Mouse (Mus musculus) forebrain, embryonic 13.5 days (tissue): Measurements from ENCODE around the gene Rdx. TPM values are rescaled to one million over a fixed set of nuclear protein-coding genes. Genes with fewer than 3 reads are reported as not detected.
"Not testable (repeated sequence)": the region's sequence is repeated elsewhere in the genome, so short reads cannot be mapped to it uniquely, and the experiment has no call there.

ENCODE experiments used
- ATAC-seq: fragments of 200-750 bp; cut with Nextera tagmentation; 2 replicates; pipeline ENCODE4 v1.8.0; 2017
- H3K27ac ChIP-seq: fragments of 300-500 bp; sonication (generic); 2 replicates; pipeline ENCODE4 v1.5.1; 2015; ENCODE audit warnings: inconsistent platforms, mild to moderate bottlenecking, moderate library complexity
- H3K27me3 ChIP-seq: fragments of 300-500 bp; sonication (generic); 2 replicates; pipeline ENCODE4 v1.6.1; 2015; ENCODE audit warnings: mild to moderate bottlenecking, inconsistent platforms
- H3K36me3 ChIP-seq: fragments of 300-500 bp; sonication (generic); 2 replicates; pipeline ENCODE4 v1.6.1; 2015; ENCODE audit warnings: mild to moderate bottlenecking, inconsistent platforms; ENCODE audit not compliant: poor library complexity, severe bottlenecking
- H3K4me1 ChIP-seq: fragments of 300-500 bp; sonication (generic); 2 replicates; pipeline ENCODE4 v1.6.1; 2015; ENCODE audit warnings: inconsistent platforms
- H3K4me2 ChIP-seq: fragments of 300-500 bp; sonication (generic); 2 replicates; pipeline ENCODE4 v1.6.1; 2015; ENCODE audit warnings: inconsistent platforms, mild to moderate bottlenecking, moderate library complexity
- H3K4me3 ChIP-seq: fragments of 300-500 bp; sonication (generic); 2 replicates; pipeline ENCODE4 v1.5.1; 2015; ENCODE audit warnings: mild to moderate bottlenecking, inconsistent platforms
- H3K9ac ChIP-seq: fragments of 300-500 bp; sonication (generic); 2 replicates; pipeline ENCODE4 v1.6.1; 2015; ENCODE audit warnings: mild to moderate bottlenecking, inconsistent platforms
- H3K9me3 ChIP-seq: fragments of 300-500 bp; sonication (generic); replicated peaks from 2 replicates; pipeline ENCODE4 v1.6.1; 2016; ENCODE audit warnings: inconsistent platforms
- WGBS: fragments of 180-500 bp; shearing (Covaris S2); methylation state at CpG from one replicate; pipeline ENCODE4 v1.1.7; 2015; 5-methylcytosine and 5-hydroxymethylcytosine counted together
- polyA plus RNA-seq: library from polyadenylated mRNA; unstranded; fragments of >200 nt; fragmentation: Nextera tagmentation; extraction: Ambion mirVana; gene quantifications from 2 replicates; pipeline ENCODE4 v1.2.1, GENCODE M21; 2015

Rdx gene
- polyA plus RNA-seq, 1 experiment from 2014 or later, result 148 TPM

DNA sequence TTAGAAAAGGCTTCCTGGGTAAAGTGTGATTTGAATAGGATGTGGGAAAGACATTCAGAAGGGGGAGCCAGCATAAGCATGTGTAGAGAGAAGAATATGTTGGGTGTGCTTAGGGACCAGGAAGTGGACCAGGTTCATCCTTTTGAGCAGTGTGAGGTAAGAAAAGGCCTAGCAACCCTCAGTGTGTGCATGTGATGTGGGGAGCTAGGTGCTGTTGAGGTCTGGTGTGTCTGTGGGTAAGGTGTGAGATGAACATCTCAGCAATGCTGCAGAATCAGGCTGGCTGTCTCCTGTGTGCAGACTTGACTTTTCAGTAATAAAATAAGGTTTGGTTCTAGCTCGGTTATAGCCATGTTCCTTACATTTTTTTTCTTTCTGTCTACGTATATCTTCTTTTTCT, 23.1 kb downstream of the Rdx start:
- Histone ChIP-seq H3K9ac (no peak overlapping the region), H3K4me1 (no peaks in the 10 kb centered on the region), H3K4me3 (no peak overlapping the region), H3K4me2 (no peak overlapping the region), H3K9me3 (no peaks in the 10 kb centered on the region), H3K27me3 (no peaks in the 10 kb centered on the region), H3K36me3 (peaks cover 72% of the 10 kb centered on the region), H3K27ac (no peak overlapping the region)
- no peak for ATAC-seq
- 94% methylated on average over 2 of the region's 2 CpGs for WGBS

DNA sequence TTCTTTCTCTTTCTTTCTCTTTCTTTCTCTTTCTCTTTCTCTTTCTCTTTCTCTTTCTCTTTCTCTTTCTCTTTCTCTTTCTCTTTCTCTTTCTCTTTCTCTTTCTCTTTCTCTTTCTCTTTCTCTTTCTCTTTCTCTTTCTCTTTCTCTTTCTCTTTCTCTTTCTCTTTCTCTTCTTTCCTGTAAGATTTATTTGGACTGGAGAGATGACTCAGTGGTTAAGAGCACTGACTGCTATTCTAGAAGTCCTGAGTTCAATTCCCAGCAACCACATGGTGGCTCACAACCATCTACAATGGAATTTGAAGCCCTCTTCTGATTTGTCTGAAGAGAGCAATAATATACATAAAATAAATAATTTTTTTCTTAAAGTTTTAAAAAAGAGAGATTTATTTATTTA, 24.4 kb downstream of the Rdx start:
- H3K27me3 ChIP-seq, H3K9me3 ChIP-seq, H3K4me3 ChIP-seq, H3K4me1 ChIP-seq, ATAC-seq, H3K27ac ChIP-seq, H3K9ac ChIP-seq, H3K4me2 ChIP-seq: not testable (repeated sequence)
- peaks cover 66% of the 10 kb centered on the region for H3K36me3 ChIP-seq

DNA sequence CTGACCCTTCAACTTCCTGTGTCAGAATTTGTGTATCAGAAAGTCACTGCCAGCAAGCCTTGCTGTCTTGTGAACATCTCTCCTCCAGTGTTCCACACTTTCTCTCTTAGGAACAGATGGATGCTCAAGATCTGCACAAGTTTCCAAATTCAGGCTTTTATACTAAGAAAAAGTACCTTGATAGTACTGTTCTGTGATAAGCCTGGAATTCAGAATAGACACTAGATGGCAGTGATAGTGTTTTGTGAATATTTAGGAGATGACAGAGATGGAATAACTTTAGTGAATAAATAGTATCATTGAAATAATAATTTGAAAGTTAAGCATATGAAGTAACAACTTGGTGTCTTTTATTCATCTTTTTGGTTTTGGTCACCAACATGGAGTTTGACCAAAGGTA, 25.2 kb downstream of the Rdx start:
- H3K9me3 ChIP-seq, result no peaks in the 10 kb centered on the region
- peaks cover 70% of the 10 kb centered on the region for H3K36me3 ChIP-seq
- no peaks in the 10 kb centered on the region for H3K27me3 ChIP-seq
- no peak overlapping the region for H3K4me3 ChIP-seq
- H3K9ac ChIP-seq, result no peak overlapping the region
- no peak overlapping the region for H3K27ac ChIP-seq
- no peak for ATAC-seq
- no peak overlapping the region for H3K4me2 ChIP-seq
- H3K4me1 ChIP-seq, result no peaks in the 10 kb centered on the region

DNA sequence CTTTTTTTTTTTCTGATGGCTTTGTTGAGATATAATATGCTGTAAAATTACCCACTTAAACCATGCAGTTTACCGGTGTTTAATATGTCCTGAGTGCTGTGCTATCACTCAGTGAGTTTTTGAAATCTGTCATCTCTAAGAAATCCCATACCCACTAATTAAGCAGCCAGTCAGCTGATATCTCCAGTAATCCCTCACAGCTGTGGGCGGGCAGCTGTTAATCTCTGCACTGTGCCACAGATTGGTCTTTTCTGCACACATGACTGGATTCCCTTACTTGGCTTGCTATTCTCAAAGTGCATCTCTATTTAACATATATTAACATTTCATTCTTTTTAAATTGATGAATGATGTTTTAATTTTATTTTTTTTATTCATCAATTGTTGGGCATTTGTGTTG, 29.1 kb downstream of the Rdx start:
- Histone ChIP-seq H3K4me2 (no peak overlapping the region), H3K27me3 (no peaks in the 10 kb centered on the region), H3K27ac (no peak overlapping the region), H3K36me3 (peaks cover 68% of the 10 kb centered on the region), H3K4me3 (no peak overlapping the region), H3K9ac (no peak overlapping the region), H3K9me3 (no peaks in the 10 kb centered on the region), H3K4me1 (no peaks in the 10 kb centered on the region)
- ATAC-seq, result no peak
- 82% methylated on average over 2 of the region's 2 CpGs for WGBS

DNA sequence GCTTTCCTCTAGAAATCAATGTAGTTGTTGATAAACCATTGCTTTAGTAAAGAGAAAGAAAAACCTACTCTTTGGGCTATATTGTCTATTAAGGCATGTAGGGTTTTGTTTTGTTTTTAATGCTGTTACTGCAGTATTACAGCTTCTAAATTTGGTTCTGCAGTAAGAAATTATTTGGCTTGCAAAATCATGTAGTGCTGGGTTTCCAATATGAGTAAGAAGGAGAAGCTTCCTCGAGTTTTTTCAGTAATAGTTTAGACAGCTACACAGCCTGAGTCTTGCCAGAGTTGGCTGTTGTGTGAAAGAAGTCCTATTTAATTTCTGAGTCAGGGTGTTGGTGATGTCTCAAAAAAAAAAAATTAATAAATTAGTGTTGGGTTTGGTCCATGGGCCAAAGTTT, 30.7 kb downstream of the Rdx start:
- Histone ChIP-seq H3K36me3 (peaks cover 68% of the 10 kb centered on the region), H3K4me3 (no peak overlapping the region), H3K27me3 (no peaks in the 10 kb centered on the region), H3K9ac (no peak overlapping the region), H3K27ac (no peak overlapping the region), H3K4me2 (no peak overlapping the region), H3K4me1 (no peaks in the 10 kb centered on the region), H3K9me3 (no peaks in the 10 kb centered on the region)
- 90% methylated on average over 1 of the region's 1 CpGs for WGBS
- ATAC-seq, result no peak

DNA sequence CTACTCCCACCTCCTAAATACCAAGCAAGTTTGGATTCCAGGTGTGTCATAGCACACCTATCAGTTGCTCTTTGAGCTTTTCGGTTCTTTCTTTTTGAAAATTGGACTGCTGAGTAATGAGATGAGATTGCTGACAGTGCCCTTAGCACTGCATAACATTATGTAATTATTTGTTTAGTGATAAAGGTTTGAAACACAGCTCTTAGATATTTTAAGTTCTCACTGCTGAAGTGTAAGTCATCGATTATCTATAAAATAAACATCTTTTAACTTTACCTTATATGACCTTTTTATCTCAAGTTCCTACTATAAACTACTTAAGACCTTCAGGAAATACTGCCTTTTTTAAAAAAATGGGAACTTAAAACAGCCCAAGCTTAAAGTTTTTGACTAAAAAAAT, 35.0 kb downstream of the Rdx start:
- Histone ChIP-seq H3K9me3 (no peaks in the 10 kb centered on the region), H3K9ac (no peak overlapping the region), H3K27ac (no peak overlapping the region), H3K4me2 (no peak overlapping the region), H3K27me3 (no peaks in the 10 kb centered on the region), H3K36me3 (peaks cover 70% of the 10 kb centered on the region), H3K4me1 (no peaks in the 10 kb centered on the region), H3K4me3 (no peak overlapping the region)
- WGBS, result 94% methylated on average over 2 of the region's 2 CpGs
- ATAC-seq, result no peak

DNA sequence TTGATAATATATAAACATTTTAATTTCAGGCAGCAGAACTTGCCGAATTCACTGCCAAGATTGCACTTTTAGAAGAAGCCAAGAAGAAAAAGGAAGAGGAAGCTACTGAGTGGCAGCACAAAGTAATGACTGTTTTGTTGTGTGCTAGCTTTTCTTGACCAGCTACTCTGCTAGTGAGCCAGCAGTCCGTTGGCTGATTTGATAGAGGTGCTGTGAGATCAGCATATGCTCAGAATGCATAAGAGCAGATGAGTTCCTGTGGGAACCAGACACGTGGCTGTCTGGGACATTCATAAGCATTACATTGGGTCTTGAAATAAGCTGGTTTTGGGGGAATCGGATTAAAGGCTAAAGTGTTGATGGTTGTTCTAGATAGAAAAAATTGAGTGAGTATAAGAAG, 35.4 kb downstream of the Rdx start:
- H3K4me2 ChIP-seq, result no peak overlapping the region
- H3K27me3 ChIP-seq, result no peaks in the 10 kb centered on the region
- H3K9ac ChIP-seq, result no peak overlapping the region
- ATAC-seq, result no peak
- no peaks in the 10 kb centered on the region for H3K4me1 ChIP-seq
- peaks cover 71% of the 10 kb centered on the region for H3K36me3 ChIP-seq
- H3K4me3 ChIP-seq, result no peak overlapping the region
- H3K9me3 ChIP-seq, result no peaks in the 10 kb centered on the region
- no peak overlapping the region for H3K27ac ChIP-seq
- 93% methylated on average over 4 of the region's 4 CpGs for WGBS

DNA sequence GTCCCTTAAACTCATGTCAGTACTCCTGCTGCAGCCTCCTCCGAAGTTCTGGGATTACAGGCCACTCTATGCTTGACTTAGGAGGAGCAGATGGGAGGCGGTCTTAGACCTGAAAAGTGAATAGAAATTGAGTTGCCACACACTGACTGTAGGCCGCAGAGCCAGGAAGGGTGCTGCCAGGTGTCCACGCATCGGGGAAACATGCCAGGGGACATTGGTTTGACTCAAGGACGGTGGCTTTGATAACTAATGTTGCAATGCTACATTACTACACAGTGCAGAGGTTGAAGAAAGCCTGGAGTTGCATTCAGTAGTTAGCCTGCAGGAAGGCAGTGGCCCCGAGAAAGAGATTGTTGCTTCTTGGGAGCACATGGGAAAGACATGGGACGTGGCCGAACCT, 44.8 kb downstream of the Rdx start:
- Histone ChIP-seq H3K4me1 (no peaks in the 10 kb centered on the region), H3K27ac (no peak overlapping the region), H3K27me3 (no peaks in the 10 kb centered on the region), H3K36me3 (peaks cover 29% of the 10 kb centered on the region), H3K9me3 (no peaks in the 10 kb centered on the region), H3K4me2 (no peak overlapping the region), H3K9ac (no peak overlapping the region), H3K4me3 (no peak overlapping the region)
- 92% methylated on average over 9 of the region's 9 CpGs for WGBS
- no peak for ATAC-seq

DNA sequence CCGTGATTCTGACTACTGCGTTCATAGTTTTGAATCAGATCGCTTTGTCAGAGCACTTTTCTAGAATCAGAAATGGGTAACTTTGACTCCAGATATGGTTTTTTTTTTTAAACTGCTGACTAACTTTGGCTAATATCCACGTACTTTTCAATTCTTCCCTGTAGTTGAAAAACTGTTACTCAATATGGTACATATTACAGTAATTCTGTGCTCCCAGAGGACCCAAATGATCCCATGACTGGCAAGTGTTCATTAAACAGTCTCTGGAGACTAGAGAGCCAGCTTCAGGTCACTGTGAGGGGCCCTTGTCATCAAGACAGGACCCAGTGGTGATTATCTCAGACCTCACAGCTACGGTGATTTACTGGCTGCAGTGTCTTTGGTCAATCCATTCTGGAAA, 45.3 kb downstream of the Rdx start:
- no peak for ATAC-seq
- Histone ChIP-seq H3K4me1 (no peaks in the 10 kb centered on the region), H3K9me3 (no peaks in the 10 kb centered on the region), H3K27ac (no peak overlapping the region), H3K4me2 (no peak overlapping the region), H3K27me3 (no peaks in the 10 kb centered on the region), H3K9ac (no peak overlapping the region), H3K36me3 (peaks cover 23% of the 10 kb centered on the region), H3K4me3 (no peak overlapping the region)
- WGBS, result 93% methylated on average over 5 of the region's 5 CpGs

DNA sequence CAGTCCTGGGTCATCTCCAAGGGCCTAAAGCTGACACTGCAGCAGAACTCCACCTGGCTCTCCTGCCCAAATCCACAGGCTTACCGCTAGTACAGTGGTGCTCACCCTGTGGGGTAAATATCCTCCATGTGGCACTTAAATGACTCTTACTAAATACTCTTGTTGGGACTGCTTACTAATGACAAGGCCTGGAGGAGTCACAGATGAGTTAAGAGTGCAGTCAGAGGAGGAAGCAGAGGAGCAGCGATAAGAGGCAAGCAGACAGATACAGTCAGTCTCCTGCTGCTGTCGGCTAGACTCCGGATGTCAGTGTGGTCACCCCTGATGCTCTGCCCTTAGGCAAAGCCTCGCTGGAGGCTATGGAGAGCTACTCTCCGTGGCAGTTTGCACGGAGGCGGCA, 46.1 kb downstream of the Rdx start:
- H3K4me3 ChIP-seq, result no peak overlapping the region
- H3K9me3 ChIP-seq, result no peaks in the 10 kb centered on the region
- no peak overlapping the region for H3K9ac ChIP-seq
- H3K27me3 ChIP-seq, result no peaks in the 10 kb centered on the region
- no peak overlapping the region for H3K4me2 ChIP-seq
- H3K27ac ChIP-seq, result no peak overlapping the region
- ATAC-seq, result no peak
- peaks cover 15% of the 10 kb centered on the region for H3K36me3 ChIP-seq
- WGBS, result 72% methylated on average over 8 of the region's 8 CpGs
- no peaks in the 10 kb centered on the region for H3K4me1 ChIP-seq

DNA sequence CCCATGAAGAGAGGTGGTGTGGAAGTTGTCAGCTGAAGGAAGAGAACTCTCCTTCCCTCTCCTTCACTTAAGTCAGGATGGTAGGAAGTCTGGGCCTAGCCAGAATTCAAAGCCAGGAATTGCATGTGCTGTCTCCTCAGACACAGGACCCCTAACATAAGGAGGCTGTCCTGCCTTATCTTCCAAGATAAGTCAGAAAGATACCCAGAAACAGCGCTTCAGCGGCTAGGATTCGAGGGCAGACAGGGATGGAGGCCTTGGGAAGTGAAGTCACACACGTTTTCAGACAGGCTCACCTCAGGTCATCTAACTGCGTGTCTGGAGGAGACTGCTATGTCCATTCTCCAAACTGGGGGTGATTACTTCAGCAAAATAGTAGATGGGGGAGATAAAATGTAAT, 47.0 kb downstream of the Rdx start:
- Histone ChIP-seq H3K4me2 (no peak overlapping the region), H3K27ac (no peak overlapping the region), H3K27me3 (no peaks in the 10 kb centered on the region), H3K9ac (no peak overlapping the region), H3K4me1 (no peaks in the 10 kb centered on the region), H3K9me3 (no peaks in the 10 kb centered on the region), H3K36me3 (peaks cover 9% of the 10 kb centered on the region), H3K4me3 (no peak overlapping the region)
- no peak for ATAC-seq
- 90% methylated on average over 5 of the region's 5 CpGs for WGBS

DNA sequence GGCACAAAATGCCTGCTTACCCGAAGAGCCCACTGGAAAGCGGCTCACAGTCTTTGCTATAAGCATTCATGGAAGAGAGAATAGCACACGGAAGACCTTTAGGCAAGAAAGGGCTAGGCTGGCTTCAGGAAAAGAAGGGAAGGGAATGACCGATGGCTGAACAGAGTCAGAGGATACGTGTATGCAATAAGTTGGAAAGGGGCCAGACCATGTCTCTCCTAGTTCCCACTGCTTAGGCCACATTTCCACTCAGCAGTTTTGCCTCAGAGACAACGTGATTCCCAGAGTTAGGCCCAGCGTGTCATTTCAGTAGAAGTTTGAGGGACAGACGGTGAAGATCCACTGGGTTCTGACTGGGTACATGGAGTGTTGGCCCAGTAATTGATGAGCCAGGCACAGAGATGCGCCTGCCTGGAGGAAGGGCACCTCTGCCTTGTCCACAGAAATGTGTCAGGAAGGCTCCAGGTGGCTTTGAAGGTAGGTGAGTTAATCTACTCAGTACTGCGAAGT, 47.6 kb downstream of the Rdx start:
- WGBS, result 85% methylated on average over 10 of the region's 10 CpGs
- ATAC-seq, result no peak
- H3K27me3 ChIP-seq, result no peaks in the 10 kb centered on the region

DNA sequence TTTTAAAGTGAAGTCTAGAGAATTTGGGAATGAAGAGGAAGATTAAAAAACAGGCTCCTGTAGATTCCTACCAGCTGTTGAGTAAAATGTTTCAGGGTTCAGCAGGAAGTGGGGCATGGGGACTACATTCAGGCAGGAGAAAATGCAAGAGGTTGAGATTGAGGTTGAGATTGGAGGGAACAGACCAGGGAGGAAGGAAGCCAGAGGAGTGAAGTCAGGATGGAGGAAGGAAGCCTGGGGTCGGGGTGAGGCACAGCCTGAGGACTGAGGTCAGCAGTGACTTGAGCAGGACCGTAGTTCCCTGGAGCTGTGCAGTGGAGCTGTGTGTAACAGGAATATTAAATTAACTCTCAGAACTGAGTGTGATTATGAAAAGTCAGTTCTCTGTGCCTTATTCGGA, 48.7 kb downstream of the Rdx start:
- no peak for ATAC-seq
- Histone ChIP-seq H3K9ac (no peak overlapping the region), H3K27ac (no peak overlapping the region), H3K4me2 (no peak overlapping the region), H3K27me3 (no peaks in the 10 kb centered on the region), H3K4me3 (no peak overlapping the region), H3K4me1 (no peaks in the 10 kb centered on the region), H3K36me3 (0 out of 2 replicates have a peak, but pooled peaks cover 3% of the 10 kb centered on the region), H3K9me3 (no peaks in the 10 kb centered on the region)
- WGBS, result 89% methylated on average over 3 of the region's 3 CpGs

More for the DNA sequence above, 47.6 kb downstream of the Rdx start:
- Histone ChIP-seq H3K36me3 (peaks cover 7% of the 10 kb centered on the region), H3K9ac (no peak overlapping the region), H3K4me1 (no peaks in the 10 kb centered on the region), H3K4me3 (no peak overlapping the region), H3K9me3 (no peaks in the 10 kb centered on the region), H3K4me2 (no peak overlapping the region), H3K27ac (no peak overlapping the region)
